ENCODE assay signal across 18 mouse cellular contexts in genomic region chr9:97501416-97501815, GRCm38 (mm10).
"Had no signal": no experiment of that assay in that cellular context is flagged by ENCODE, and none has a peak within 500 bp of the region (broad histone marks: within the 10 kb centered on the region; RNA-seq: fewer than 3 reads in every experiment).

No protein-coding gene starts in this region.

- DNase-seq: lung, adult 18-20 months; lung, embryonic 14.5 days; lung, postnatal 10 days; lung, postnatal 4 days; midbrain, embryonic 14.5 days; retina, postnatal 1 day; right cerebral cortex, adult 18-20 months; right cerebral cortex, postnatal 25 days; right cerebral cortex, postnatal 4 days; spleen, adult 18-20 months; thymus, adult 18-20 months; thymus, postnatal 25 days; thymus, postnatal 4 days had no signal

- H3K27ac ChIP-seq: midbrain, embryonic 12.5 days; neural tube, embryonic 13.5 days; neural tube, embryonic 15.5 days had no signal

- H3K4me2 ChIP-seq: lung, embryonic 14.5 days; midbrain, embryonic 12.5 days; neural tube, embryonic 13.5 days; neural tube, embryonic 15.5 days had no signal

- H3K4me3 ChIP-seq: midbrain, embryonic 12.5 days; myocyte; neural tube, embryonic 13.5 days; neural tube, embryonic 15.5 days had no signal

- H3K36me3 ChIP-seq: midbrain, embryonic 12.5 days; neural tube, embryonic 13.5 days; neural tube, embryonic 15.5 days had no signal

- H3K4me1 ChIP-seq: midbrain, embryonic 12.5 days had no signal

- H3K9me3 ChIP-seq: midbrain, embryonic 12.5 days; neural tube, embryonic 13.5 days; neural tube, embryonic 15.5 days had no signal

- H3K27me3 ChIP-seq: midbrain, embryonic 12.5 days; neural tube, embryonic 13.5 days; neural tube, embryonic 15.5 days had no signal

- ATAC-seq: midbrain, embryonic 16.5 days had no signal

- H3K9ac ChIP-seq: lung, embryonic 14.5 days; midbrain, embryonic 12.5 days; neural tube, embryonic 13.5 days; neural tube, embryonic 15.5 days had no signal
